Mouse (Mus musculus) lung, postnatal 0 days (tissue): ENCODE results near the gene Rgl3.

Experiments
- CTCF ChIP-seq: IDR thresholded peaks from 2 replicates; pipeline ENCODE4 v1.5.1; 2016; ENCODE audit warnings: antibody characterized with exemption, mild to moderate bottlenecking
- EP300 ChIP-seq: IDR thresholded peaks from 2 replicates; pipeline ENCODE4 v1.6.1; 2016; ENCODE audit warnings: antibody characterized with exemption, mild to moderate bottlenecking, control low read depth

DNA sequence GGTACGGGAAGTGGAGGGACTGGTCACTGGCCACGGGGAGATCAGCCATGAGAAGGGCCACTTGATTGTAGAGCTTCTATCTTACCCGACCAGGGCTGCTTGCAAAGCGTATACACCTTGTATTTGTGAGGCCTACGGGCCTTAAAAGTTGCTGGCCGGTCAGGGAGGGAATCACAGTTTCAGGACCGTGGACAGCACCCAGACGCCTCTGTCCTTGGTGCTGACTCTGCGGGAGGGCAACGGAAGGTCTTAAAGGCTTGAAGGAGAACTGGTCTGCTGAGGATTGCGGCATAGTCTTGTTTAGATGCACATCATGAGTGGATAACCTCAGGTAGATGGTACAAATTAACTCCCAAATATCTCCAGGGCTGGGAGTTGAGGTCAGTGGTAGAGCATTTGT, 38.9 kb downstream of the Rgl3 start:
- TF ChIP-seq EP300 (no peak), CTCF (peak; percentile 6; the same call in 1 of the 2 replicates)
